Mouse (Mus musculus) gastrocnemius, postnatal 36 days (tissue): ENCODE data around the gene Cdc42bpb. TPM values are rescaled to one million over a fixed set of nuclear protein-coding genes. Genes with fewer than 3 reads are reported as not detected.

ENCODE experiments used
- DNase-seq, 2 experiments: peaks; one replicate each; pipeline ENCODE4 v3.0.0; 2022
- intact Hi-C: fragments of 180-260 bp; cut with DNase I; formaldehyde crosslinking; loops from one replicate; pipeline ENCODE4 v1.15.1; 2025
- total RNA-seq, 2 experiments: library from RNA; stranded (reverse); gene quantifications; 2 replicates each; pipeline ENCODE4 v1.2.3; 2021

The Cdc42bpb gene
- total RNA-seq, 2 experiments from 2014 or later = 18.6 to 18.7 TPM

GRCm38 (mm10) chr12:111249095-111249494 is 128.4 kb downstream of the Cdc42bpb start:
- DNase-seq = no peak
- intact Hi-C loops = loop anchor here (5.0 kb wide), 1 partner anchor 162 kb away; no protein-coding TSS in a partner anchor

- no peak for DNase-seq
- intact Hi-C loops = loop anchor here (5.0 kb wide), 1 partner anchor 160 kb away; no protein-coding TSS in a partner anchor
These were observed 130.6 kb downstream of the Cdc42bpb start for GRCm38 (mm10) chr12:111246808-111247464.

- intact Hi-C loops = loop anchor here (5.0 kb wide), 1 partner anchor 158 kb away; no protein-coding TSS in a partner anchor
- no peak for DNase-seq
These were observed 132.4 kb downstream of the Cdc42bpb start for GRCm38 (mm10) chr12:111245070-111245469.

- no peak for DNase-seq
- intact Hi-C loops = no loop called here
These were observed 133.8 kb downstream of the Cdc42bpb start for GRCm38 (mm10) chr12:111243733-111244132.

Other genes starting within 250 kb of the Cdc42bpb start
- gene Traf3, start 211.3 kb downstream of the Cdc42bpb start, total RNA-seq = 10 to 100 TPM; 10.1 to 10.7 TPM
- not detected for gene 4930595D18Rik, start 193.2 kb downstream of the Cdc42bpb start, total RNA-seq
- not detected for gene Amn, start 106.6 kb downstream of the Cdc42bpb start, total RNA-seq
- gene Lbhd2, start 29.1 kb upstream of the Cdc42bpb start, total RNA-seq = not detected
- gene Exoc3l4, start 39.3 kb upstream of the Cdc42bpb start, total RNA-seq = 1 to 10 TPM; 1.8 to 4.6 TPM
- gene Tnfaip2, start 64.8 kb upstream of the Cdc42bpb start, total RNA-seq = 10 to 100 TPM; 22.0 to 22.6 TPM
- gene Gm266, start 108.1 kb upstream of the Cdc42bpb start, total RNA-seq = under 1 TPM; 0.69 to 0.84 TPM
- 100 to 1,000 TPM; 123 to 146 TPM for gene Eif5, start 160.3 kb upstream of the Cdc42bpb start, total RNA-seq
- 10 to 100 TPM; 49.6 to 51.3 TPM for gene Mark3, start 196.8 kb upstream of the Cdc42bpb start, total RNA-seq